Mouse (Mus musculus) telencephalon, adult 2 months (tissue): ENCODE measurements around the gene Tigar.
A peak's percentile ranks its signal among the peaks of the same experiment; 100 is the strongest.

ENCODE experiments used
- DNase-seq: peaks from one replicate; pipeline ENCODE4 v3.0.0-alpha.2; 2011; ENCODE audit warnings: low read depth, low spot score

Tigar gene

DNA sequence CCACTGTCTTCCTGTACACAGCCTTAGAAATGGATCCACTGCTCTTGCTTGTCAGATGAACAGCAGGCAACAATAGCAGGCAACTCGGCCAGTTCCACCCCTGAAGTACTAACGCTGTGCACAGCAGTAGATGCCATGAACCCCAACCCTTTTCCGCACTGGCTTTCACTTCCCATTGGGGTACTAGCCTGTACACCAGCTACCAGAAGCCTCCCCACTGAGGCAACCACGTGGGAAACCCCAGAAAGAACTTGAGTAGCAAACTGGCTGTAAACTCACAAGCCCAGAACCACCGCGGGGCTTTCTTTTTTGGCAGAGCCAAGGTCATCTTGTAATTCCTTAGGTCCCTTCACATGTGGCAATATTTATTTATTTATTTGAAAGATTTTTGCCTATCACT, 27.5 kb downstream of the Tigar start:
- DNase-seq, result no peak

DNA sequence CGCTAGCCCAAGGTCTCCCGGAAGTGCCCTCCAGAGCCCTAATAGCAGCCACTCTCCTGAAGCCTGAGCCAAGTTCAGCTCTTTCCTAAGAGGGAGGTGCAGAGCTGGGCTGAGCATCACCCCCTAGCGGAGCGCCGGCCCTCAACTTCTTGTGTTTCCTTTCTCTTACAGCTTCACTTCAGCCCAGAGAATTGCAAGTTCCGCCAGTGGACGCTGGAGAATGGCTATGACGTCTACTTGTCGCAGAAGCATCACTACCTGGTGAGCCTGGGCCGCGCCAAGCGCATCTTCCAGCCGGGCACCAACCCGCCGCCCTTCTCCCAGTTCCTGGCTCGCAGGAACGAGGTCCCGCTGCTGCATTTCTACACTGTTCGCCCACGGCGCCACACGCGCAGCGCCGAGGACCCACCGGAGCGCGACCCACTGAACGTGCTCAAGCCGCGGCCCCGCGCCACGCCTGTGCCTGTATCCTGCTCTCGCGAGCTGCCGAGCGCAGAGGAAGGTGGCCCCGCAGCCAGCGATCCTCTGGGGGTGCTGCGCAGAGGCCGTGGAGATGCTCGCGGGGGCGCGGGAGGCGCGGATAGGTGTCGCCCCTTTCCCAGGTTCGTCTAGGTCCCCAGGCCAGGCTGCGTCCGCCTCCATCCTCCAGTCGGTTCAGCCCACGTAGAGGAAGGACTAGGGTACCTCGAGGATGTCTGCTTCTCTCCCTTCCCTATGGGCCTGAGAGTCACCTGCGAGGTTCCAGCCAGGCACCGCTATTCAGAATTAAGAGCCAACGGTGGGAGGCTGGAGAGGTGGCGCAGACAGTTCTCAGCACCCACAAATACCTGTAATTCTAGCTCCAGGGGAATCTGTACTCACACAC, 29.3 kb downstream of the Tigar start:
- peak; percentile 84 for DNase-seq

DNA sequence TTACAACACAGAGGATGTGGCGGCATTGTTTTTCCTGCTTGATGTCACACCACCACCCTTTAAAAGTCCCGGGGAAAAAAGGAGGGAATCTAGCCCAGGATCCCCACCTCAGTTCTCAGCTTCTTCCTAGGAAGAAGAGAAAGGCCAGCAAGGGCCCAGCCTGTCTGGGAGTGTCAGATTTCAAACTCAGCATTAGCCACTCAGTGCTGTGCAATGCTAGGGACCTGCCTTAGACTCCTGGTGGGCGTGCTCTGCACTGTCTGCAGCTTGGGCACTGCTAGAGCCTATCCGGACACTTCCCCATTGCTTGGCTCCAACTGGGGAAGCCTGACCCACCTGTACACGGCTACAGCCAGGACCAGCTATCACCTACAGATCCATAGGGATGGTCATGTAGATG, 36.5 kb downstream of the Tigar start, which contains the start of gene Fgf23:
Gene Fgf23, plus strand, starts transcription at position 86 of the 400 bp plus-strand sequence.
- no peak for DNase-seq

GRCm38 (mm10) chr6:127064815-127065214, 44.5 kb downstream of the Tigar start:
- no peak for DNase-seq

GRCm38 (mm10) chr6:127063915-127064314, 45.4 kb downstream of the Tigar start:
- peak; percentile 41 for DNase-seq

GRCm38 (mm10) chr6:127059975-127060374, 49.4 kb downstream of the Tigar start:
- peak; percentile 49 for DNase-seq

GRCm38 (mm10) chr6:127056990-127057588, 52.3 kb downstream of the Tigar start:
- DNase-seq, result no peak

DNA sequence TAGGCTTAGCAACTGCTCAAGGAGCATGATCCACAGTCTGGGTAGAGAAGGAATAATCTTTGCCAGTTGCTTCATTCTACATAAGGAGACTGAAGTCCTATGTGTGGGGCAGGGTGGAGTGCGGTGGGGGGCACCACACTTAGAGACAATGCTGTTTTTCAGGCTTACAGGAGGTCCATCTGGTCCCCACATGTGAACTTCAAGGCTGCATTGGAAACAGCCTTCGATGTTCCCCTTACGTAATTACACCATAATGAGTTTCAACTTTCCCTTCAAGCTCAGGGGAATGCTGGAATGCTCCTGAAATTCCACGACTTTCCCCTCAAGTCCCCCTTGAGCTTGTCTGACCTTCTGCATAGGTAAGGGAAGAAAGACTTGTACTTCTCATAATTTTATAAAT, 58.5 kb downstream of the Tigar start:
- DNase-seq, result no peak

DNA sequence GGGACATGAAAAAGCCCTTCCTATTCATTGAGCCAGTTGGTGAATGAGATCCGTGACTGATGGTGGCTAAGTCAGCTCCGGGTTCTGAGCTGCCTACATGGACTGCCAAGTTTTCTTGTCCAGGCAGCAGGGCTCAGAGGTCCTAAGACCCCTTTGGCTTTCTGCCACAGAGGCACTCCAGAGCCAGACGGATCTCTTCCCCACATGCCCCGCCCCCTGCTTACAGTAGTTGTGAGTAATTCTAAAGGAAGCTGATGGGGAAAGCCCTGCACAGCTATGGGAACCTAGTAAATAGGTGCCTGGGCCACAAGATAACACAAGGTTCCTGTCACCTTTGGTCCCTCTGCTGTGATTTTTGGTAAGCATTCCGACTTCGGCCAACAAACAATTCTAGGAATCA, 64.4 kb downstream of the Tigar start:
- DNase-seq, result no peak
